Mouse (Mus musculus) c-Kit-positive CD71-positive TER-119-positive erythroid progenitor cells, embryonic 14.5 days (primary cell): ENCODE data around the gene Thap3.

Source experiments
- DNase-seq: peaks from one replicate; pipeline ENCODE4 v3.0.0-alpha.2; 2013; ENCODE audit warnings: low spot score

Thap3 gene

DNA sequence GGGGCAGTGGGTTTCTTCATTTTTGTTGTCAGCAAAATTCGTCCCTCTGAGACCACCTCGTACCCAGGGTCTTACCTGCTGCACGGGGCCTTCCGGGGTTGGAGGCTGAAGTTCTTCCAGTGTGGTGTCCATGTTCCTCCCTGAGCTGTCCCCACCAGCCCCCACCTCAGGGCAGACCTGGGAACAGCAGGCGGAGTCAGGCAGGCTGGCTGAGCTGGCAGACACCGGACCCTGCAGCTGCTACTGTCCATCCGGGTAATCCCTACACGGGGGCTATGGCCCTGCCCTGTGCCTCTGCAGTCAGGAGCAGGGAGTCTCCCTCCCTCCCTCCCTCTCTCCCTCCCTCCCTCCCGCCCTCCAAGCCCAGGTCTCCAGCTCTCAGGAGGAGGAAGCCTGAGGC lies 5.2 kb downstream of the Thap3 start:
- no peak for DNase-seq

DNA sequence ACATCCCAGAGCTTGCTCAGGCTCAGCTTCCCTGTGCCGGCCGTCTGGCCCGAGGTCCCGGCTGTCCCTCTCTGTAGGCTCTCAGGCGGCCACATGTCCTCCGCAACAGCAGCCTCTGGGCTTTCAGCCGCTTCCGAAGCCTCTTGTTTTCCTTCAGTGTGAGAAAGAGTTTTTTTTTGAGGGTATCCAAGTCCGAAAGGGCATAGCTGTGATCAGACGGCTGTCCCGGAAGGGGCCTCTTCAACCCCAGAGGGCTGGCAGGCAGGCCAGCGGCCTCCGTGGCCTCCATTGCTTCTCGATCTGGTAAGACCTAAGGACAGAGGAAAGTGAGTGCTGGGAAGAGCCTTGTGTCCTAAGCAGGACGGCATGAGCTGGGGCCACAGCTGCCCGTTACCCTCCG lies 5.8 kb downstream of the Thap3 start:
- no peak for DNase-seq

DNA sequence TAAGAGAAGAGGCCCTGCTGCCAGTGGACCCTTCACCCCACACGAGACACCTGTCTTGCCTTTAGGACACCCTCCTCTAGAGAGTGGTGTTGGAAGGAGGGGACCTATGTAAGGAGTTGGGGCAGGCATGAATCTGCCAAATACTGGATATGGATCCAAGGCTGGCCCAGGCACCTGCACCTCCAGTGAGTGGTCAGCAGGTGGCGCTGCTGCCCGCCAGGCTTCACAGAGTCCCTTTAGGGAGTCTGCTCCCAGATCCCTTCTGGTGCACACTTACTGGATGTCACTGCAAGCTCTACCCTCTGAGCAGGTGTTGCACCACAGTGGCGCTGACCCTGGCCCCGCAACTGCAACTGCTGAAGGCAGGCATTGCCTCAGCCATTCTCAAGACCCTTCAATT lies 7.4 kb downstream of the Thap3 start:
- DNase-seq, result peak; percentile 74

DNA sequence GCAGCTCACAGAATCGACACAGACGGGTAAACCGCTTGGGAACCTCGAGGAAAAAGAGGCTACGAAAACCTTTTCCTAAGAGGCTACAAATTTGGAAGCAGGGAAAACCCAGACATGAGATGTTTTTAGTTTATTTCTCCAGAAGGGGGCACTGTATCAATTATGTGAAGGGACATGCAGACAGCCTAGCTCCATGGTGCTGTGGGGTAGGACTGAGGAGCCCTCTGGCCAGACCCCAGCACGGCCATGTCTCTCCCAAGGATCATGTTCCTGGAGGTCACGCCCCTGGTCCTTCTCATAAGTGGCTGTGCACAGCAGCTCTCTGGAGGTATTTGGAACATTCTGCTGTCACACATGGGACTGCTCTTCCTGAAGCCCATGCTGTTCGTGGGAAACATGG lies 8.1 kb downstream of the Thap3 start:
- DNase-seq, result no peak

DNA sequence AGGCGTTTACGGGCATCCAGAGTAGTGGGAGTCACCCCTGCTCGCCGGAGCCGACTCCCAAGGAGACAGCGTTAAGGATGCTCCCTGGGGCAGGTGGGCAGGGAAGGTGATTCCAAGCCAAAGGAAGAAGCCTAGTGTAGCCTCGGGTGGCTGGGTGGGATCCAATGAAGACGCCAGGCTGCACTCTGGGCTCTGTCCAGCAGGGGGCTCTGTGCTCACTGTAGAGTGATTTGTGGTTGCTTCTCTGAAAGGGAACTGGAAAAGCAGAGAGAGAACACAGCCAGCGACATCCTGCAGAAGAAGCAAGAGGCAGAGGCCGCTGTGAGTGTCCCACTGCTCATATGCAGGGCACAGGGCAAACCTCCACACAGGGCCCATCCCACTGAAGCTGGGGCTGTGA lies 11.0 kb downstream of the Thap3 start:
- DNase-seq, result peak; percentile 70

DNA sequence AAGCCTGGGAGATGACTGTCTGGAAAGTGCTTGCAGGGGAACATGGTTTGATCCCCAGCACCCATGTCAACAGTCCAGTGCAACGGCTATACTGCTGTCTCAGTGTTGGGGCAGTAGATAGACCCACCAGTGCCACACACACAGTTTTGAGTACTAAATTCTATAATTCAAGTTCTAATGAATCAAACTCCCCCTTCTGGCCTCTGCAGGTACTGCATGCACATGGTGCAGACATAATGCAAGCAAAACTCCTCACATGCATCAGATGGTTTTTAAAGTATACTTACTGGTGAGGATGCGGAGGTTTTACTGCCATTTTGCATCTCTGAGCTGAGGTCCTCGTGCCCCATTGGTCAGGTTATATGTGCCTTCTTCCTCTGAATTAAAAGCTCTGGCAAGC lies 13.4 kb downstream of the Thap3 start:
- DNase-seq, result peak; percentile 67

DNA sequence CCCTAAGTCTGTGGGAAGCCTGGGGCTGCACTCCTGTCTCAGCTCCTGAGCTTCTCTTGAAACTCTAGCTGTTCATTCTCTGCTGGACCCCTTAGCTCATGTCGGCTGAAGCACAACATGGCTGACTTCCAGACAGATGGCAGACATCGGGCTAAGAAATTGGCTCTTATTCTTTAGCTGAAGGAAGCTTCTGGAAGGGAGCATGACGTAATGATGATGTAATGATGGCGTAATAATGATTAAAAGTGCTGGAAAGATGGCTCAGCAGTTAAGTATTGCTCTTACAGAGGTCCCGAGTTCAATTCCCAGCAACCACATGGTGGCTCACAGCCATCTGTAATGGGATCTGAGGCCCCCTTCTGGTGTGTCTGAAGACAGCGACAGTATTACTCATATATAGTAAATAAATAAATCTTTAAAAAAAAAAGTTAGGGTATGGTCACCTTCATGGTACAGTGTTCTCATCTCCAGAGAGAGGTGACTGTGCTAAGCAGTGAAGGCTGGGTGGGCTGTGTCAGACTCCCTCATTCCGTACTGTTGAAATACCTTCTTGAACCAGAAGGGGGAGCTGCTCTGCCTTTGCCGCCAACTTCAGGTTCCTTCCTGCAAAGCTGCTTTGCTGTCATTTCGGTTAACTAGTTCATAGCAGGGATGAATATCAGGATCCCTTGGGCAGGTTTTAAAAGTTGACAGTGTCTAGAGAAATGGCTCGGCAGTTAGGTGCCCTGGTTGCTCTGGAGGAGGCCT lies 16.4 kb downstream of the Thap3 start:
- no peak for DNase-seq

DNA sequence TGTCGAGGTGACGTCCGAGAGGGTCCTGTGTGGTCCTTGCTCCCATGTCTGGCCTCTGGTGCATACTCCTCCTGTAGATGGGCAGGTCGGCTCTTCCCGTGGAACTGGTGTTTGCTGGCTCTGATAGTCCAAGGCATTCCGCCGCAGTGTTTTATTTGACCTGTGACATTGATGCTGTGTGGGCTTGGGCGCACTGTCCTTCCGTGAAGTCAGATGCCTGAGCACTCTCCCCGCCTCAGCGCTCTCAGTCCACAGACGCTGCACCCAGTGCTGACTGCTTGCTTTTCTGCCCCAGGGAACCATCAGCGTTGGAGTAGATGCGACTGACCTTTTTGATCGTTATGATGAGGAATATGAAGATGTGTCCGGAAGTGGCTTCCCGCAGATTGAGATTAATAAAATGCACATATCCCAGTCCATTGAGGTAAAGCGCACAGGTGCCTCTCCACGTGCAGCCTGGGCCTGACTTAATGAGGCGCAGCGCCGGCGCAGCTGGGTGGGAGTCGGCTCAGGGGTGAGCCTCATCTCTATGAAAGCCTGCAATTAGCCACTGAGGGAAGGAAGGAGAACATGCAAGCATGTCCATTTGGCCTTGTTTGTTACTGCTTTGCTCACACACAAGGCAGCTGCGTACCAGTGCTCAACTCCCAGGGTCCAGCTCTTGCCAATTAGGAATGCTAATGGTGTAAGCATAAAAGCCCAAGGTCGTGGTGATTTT lies 20.4 kb downstream of the Thap3 start:
- no peak for DNase-seq

DNA sequence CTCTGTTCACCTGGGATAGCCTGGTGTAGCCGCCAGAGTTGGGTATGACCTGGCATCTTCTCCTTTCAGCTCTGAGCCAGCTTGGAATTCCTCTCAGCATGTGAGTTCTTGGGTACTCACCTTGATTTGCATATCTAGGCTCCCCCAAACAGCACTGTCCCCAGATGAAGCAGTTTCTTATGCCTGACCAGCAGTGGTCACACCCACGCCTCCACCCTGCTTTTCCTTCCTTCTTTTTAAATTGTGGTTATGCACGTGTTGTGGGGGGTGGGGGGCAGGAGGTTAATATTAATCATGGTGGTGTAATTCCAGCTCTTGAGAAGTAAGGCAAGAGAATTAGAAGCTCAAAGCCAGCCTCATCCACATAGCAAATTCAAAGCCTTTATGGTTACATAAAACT lies 26.0 kb downstream of the Thap3 start:
- DNase-seq, result no peak

DNA sequence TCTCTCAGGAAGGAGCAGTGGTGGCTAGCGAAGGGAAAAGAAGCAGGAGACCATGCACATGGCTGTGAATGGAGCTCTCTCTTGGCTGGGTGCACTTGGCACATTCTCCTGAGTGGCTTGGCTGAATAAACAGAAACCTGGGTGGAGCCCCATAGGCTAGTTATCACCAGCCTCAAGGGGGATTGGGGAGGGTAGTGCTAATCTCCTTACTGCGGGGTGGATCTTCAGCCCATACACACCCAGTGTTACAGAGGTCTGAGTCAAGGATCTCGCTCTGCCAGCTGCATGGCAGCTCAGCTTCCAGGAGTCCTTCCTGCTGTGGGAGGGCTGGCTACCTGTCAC lies 28.3 kb downstream of the Thap3 start:
- DNase-seq, result peak; percentile 91

DNA sequence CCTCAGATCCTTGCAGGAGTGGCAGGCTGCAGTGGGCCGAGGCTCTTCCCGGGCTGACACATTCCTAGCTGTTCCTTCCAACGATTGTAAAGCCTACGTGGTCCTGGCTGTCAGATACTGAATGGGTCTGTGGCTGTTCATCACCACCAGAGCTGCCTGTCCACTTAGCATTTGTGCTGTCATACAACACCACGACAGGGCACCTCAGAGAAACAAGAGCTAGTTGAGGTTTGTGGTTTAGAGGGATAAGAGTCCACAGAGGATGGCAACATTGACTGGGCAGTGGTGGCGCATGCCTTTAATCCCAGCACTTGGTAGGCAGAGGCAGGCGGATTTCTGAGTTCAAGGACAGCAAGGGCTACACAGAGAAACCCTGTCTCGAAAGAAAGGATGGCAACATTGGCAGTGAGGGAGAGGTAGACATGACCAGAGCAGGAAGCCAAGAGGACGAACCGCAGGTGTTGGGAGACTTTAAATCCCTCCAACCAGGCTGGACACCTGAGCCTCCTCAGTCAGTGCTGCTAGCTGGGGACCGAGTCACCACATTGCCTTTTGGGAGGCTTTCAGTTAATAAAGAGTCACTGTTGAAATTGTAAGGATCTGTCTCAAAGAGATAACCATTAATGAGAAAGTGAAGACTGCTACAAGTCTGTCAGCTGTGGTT lies 28.8 kb downstream of the Thap3 start:
- no peak for DNase-seq

DNA sequence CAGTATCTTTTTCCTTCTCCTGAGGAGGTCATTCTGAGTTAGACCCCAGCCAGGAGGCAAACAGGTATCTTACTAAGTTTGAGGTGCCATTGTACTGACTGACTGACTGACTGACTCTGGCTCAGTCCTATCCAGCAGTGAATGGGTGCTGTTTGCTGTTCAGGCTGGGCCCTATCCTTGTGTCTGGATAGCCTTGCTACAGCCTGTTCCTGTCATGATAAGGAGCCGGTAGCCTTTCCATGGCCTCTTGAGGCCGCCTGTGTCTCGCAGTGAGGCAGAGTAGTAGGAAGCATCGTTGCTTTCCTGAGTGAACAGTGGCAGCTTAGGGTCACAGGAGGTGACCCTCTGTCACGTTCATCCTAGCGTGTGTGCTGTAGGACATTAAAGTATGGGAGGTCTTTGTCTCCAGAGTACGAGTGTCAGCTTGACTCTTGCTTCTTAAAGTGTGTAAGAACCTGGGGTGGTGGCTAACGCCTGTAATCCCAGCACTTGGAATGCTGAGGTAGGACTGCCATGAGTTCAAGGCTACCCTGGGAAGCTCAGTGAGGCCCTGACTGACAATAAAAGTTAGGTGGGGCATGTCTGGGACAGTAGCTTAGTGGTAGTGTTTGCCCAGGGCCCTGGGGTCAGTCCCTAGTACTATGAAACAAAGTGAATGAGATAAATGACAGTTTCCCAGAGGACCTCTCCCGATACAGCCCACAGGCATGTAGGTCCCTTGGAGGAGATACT lies 31.0 kb downstream of the Thap3 start:
- peak; percentile 77 for DNase-seq

DNA sequence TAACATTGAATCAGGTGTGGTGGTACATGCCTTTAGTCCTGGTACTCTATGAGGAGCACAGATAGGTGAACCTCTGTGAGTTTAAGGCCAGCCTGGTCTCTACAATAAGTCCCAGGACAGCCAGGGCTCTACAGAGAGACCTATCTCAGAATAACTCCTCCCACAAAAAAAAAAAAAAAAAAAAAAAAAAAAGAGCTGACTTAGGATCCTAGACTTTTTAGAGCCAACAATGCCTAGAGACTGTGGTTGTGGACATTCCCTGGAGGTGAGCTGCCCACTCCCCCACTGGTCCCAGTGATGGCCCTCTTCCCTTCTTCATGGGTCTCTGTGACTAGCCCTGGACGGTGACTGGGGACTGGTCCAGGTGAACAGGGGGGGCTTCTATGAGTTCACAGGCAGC lies 33.0 kb downstream of the Thap3 start:
- DNase-seq, result no peak

DNA sequence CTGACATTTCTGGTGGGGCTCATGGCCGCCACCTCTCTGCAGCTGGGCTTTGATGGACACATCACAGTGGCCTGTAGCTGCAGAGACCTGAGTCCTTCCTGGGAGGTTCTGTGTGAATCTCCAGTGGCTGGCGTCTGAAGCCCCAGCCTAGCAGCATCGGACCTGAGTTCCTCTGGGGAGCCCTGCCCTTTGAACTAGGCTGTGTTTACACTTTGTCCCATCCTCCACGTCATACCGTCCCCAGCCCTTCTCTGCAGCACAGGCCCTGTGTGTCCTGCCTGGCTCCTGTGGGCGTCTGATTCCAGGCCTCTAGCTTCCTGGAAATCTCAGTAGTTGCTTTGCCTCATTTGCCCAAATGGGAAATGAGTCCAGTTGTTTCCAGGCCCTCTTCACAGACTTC lies 35.6 kb downstream of the Thap3 start:
- no peak for DNase-seq

DNA sequence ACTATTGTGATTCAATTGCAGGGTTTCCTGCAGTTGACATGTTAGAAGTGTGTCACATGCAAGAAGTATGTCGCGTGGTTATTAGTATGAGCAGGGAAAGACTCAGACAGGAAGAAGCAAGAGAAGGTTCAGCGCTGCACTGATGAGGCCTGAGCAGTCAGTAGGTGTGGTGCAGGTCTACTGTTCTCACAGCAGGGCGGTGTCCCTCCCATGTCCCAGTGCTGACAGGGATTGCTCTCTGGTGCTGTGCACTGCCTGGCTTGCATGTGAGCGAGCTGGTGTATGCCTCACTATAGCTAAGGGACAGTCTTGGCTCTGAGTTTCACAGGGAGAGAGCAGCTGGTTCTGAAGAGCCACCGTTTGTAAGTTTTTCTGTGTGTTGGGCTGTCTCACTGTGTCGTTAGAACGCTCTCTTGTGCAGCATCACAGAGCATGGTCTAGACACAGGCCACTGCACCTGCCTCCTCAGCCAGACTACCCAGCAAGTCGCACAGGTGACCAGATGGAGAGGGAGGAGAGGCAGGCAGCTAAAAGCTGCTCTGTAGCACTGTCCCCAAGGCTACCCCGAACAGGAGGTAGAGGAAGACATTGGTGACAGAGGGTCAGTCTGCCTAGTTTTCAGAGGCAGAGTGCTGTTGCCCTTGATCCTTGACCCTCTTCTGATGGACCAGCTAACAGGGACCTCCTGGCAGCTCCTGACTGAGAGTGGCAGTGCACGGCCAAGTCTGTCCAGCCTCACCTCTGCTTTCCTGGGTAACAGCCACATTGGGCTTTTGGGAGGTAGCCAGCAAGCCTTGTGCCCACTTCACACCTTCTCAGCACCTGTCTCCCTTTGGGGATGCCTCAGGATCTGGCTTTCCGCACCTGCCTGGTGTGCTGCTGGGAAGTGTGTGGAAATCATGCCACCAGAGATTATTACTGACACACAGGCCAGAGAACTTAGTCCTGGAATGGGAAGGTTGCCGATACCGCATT lies 40.0 kb downstream of the Thap3 start:
- no peak for DNase-seq

DNA sequence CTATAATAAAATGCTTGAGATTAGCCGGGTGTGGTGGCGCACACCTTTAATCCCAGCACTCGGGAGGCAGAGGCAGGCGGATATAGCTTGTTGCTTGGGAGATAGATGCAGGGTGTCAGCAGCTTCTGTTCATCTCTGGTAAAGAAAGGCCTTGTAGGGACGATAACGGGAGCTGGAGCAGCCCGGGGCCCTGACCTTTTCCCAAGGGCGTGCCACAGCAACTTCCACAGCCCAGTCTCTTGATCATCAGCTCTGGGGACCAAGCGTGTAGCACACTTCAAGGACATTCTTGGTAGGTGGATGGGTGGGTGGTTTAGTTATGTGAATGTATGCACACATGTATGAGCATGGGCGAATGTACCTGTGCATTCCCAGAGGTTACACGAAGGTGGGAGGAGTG lies 42.6 kb downstream of the Thap3 start:
- no peak for DNase-seq

DNA sequence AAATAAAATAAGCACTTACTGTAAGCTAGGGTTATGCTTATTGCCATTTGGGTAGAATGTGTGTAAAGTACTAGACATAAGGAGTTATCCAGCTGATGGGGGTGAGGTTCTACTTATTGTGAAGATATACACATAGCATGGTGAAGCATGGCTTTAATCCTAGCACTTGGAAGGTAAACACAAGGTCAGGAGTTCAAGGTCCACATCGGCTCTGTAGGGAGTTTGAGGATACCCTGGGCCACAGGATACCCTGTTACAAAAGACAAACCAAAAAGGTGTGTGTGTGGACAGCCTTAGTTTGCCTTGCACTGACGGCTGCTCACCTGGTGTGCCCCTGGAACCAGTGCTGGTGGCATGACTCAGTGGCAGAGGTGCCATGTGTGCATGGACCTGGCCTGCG lies 50.7 kb downstream of the Thap3 start:
- DNase-seq, result no peak

DNA sequence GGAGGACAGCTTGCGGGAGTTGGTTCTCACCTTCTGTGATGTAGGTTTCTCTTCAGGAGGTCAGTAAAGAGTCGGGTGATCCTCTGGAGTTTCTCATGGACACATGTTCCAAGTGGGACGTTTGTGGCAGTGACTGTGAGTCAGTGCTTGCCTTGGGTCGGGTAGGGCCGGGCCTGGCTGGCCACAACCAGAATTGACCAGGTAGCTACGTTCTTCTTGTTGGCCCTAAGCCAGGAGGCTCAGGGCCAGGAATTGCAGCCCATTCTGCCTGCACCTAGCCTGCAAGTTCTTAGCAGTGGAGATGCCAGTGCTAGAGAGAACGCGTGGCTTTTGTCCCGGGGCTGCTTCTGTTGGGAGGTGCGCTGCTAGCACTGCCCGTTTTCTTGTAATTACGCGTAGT lies 51.4 kb downstream of the Thap3 start:
- DNase-seq, result no peak

DNA sequence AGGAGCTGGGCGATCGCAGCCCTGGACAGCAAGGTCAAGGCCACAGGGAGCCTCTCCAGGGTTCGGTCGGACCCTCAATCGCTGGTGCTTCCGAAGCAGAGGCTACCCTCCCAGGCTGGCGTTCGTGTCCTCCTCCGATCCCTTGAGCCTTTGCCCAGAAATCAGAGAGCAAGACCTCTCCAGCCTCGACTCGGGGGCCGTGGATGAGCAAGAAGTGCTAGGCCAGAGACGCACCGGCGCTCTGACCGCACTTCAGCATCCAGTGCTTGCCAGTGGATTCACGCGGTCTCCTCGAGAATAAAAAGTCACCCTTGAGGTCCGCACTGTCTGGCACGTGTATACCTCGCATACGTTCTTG lies 54.6 kb downstream of the Thap3 start:
- DNase-seq, result no peak

DNA sequence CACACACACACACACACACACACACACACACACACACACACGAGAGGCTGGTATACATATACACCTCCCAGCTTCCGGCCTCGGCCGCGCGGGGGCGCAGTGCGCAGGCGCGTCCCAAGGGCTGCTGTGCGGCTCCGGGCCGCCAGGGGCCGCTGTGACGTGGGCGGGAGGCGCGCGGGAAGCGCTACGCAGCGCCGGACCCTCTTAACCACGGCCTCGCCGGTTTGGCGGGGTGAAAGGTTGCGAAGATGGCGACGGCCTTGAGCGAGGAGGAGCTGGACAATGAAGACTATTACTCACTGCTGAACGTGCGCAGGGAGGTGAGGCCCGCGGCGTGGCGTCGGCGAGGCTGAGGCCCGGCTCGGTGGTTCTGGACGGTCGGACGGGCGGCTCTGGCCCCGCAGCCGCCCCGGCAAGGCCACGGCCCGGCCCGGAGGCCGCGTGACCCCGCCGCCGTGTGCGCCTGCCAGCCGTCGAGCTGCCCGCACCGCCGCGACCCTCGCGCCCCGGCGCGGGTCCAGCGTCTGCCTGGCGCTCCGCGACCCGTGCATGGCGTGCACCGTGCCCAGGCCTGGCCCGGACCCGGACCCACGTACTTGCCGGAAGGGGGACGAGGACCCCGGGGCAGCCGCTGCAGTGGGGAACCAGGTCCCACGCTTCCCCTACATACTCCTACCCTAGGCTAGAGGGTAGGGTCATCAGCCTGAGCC lies 55.1 kb downstream of the Thap3 start, which contains the start of gene Dnajc11:
Dnajc11 (plus strand) TSS at position 187 of the 710 bp plus-strand sequence.
- peak; percentile 80 for DNase-seq
